Mouse (Mus musculus): Measurements from ENCODE around the gene Gm20715. TPM values are rescaled to one million over a fixed set of nuclear protein-coding genes. Genes with fewer than 3 reads are reported as not detected.
"Not testable (repeated sequence)": the region's sequence is repeated elsewhere in the genome, so short reads cannot be mapped to it uniquely, and the experiment has no call there.

Gm20715 gene
- polyA plus RNA-seq (2014; fragmentation: Nextera tagmentation; extraction: Ambion mirVana): not detected in 2 replicates

DNA sequence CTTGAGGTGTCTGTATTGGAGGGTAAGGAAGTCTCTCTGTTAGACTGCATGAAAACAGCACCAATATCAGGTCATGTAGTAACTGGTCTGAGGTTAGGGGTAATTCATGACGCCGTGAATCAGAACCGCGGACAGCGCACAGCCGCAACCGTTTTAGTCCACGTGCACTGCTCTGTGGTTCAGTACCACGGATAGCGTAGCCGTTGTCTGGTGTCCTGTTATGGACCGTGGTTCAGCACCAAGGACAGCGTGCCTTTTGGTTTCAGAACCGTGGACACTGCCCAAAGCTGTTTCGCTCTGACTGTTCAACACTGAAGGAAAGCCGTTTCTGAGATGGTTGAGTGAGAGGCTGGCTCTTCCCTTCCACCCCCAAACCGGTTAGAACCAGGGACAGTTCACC, at the start of gene Gm20715:
Gene Gm20715 (plus strand): TSS at position 235 of the 400 bp plus-strand sequence.
- Histone ChIP-seq H3K27me3 (ENCODE audit: control insufficient read depth, insufficient read depth, low read length) (no peaks in the 10 kb centered on the region), H3K9me3 (replicated peaks; ENCODE audit: control insufficient read depth, low read length) (no peaks in the 10 kb centered on the region), H3K27ac (replicated peaks; ENCODE audit: low read depth, low read length) (no peak within 1 kb of the TSS), H3K9ac (replicated peaks; ENCODE audit: low read length) (no peak within 1 kb of the TSS), H3K4me1 (ENCODE audit: control insufficient read depth, insufficient read depth, low read length) (no peaks in the 10 kb centered on the region), H3K36me3 (replicated peaks; ENCODE audit: control insufficient read depth, insufficient read depth, low read depth, low read length) (no peaks in the 10 kb centered on the region), H3K4me3 (ENCODE audit: low read depth, low read length) (no peak within 1 kb of the TSS), H3K4me2 (ENCODE audit: low read depth, low read length) (no peak within 1 kb of the TSS)
- 2% methylated on average over 17 of the region's 17 CpGs for WGBS
- ATAC-seq (replicated peaks; ENCODE audit: insufficient number of reproducible peaks, low FRiP score, low TSS enrichment, low read depth) (peak; percentile 83), DNase-seq (ENCODE audit: low spot score) (peak; percentile 99)

DNA sequence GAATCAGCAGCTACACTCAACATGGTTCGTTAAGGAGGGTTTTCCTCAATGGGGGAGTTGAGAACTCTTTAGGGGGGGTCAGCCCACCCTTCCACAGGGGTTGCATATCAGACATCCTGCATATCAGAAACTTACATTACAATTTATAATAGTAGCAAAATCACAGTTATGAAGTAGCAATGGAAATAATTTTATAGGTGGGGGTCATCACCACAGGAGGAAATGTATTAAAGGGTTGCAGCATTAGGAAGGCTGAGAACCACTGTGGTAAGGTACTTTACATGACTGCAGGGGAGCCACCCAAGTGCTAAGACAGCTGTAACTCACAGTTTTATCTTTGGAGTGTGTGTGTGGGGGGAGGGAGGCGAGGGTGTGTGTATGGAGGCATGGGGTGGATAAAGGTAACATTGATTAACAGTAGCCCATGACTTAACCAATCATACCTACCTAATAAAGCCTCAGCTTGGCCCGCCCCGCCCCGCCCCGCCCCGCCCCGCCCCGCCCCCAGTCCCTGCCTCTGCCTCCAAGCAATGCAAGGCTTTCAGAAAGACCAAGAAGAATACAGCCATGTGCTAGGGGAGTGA, 49.5 kb upstream of the Gm20715 start:
- Histone ChIP-seq H3K9ac (replicated peaks; ENCODE audit: low read length) (no peak overlapping the region), H3K36me3 (replicated peaks; ENCODE audit: control insufficient read depth, insufficient read depth, low read depth, low read length) (no peaks in the 10 kb centered on the region), H3K27ac (replicated peaks; ENCODE audit: low read depth, low read length) (no peak overlapping the region), H3K4me1 (ENCODE audit: control insufficient read depth, insufficient read depth, low read length) (no peaks in the 10 kb centered on the region), H3K9me3 (replicated peaks; ENCODE audit: control insufficient read depth, low read length) (no peaks in the 10 kb centered on the region), H3K4me3 (ENCODE audit: low read depth, low read length) (no peak overlapping the region), H3K27me3 (ENCODE audit: control insufficient read depth, insufficient read depth, low read length) (no peaks in the 10 kb centered on the region), H3K4me2 (ENCODE audit: low read depth, low read length) (no peak overlapping the region)
- WGBS: 9% methylated on average over 9 of the region's 9 CpGs
- ATAC-seq (replicated peaks; ENCODE audit: insufficient number of reproducible peaks, low FRiP score, low TSS enrichment, low read depth) (no peak), DNase-seq (ENCODE audit: low spot score) (no peak)

DNA sequence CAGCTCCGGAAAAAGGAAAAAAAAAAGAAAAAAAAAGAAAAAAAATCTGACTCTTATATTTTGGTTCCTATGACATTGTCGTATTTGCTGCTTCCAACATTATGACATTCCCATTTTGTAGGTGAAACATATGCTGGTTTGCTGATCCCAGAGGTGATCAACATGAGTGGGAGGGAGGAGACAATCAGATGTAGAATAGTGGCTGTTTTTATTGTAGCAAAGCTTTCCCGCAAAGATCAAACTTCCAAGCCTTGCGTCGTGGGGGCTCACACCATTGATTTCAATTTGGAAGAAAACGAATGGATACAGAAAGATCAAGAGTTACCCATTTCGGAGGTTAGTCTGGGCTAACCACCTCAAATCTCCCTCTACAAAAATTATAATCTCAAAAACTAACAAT, 48.3 kb upstream of the Gm20715 start:
- Histone ChIP-seq H3K4me1 (ENCODE audit: control insufficient read depth, insufficient read depth, low read length) (no peaks in the 10 kb centered on the region), H3K9me3 (replicated peaks; ENCODE audit: control insufficient read depth, low read length) (no peaks in the 10 kb centered on the region), H3K9ac (replicated peaks; ENCODE audit: low read length) (peak overlapping the region; percentile 35), H3K4me2 (ENCODE audit: low read depth, low read length) (peak overlapping the region; percentile 42), H3K4me3 (ENCODE audit: low read depth, low read length) (peak overlapping the region; percentile 45), H3K36me3 (replicated peaks; ENCODE audit: control insufficient read depth, insufficient read depth, low read depth, low read length) (no peaks in the 10 kb centered on the region), H3K27ac (replicated peaks; ENCODE audit: low read depth, low read length) (0 out of 2 replicates have a peak overlapping the region, but pooled peaks have one; percentile 3), H3K27me3 (ENCODE audit: control insufficient read depth, insufficient read depth, low read length) (no peaks in the 10 kb centered on the region)
- DNase-seq (ENCODE audit: low spot score): no peak
- 29% methylated on average over 7 of the region's 7 CpGs for WGBS
- no peak for ATAC-seq (replicated peaks; ENCODE audit: insufficient number of reproducible peaks, low FRiP score, low TSS enrichment, low read depth)

DNA sequence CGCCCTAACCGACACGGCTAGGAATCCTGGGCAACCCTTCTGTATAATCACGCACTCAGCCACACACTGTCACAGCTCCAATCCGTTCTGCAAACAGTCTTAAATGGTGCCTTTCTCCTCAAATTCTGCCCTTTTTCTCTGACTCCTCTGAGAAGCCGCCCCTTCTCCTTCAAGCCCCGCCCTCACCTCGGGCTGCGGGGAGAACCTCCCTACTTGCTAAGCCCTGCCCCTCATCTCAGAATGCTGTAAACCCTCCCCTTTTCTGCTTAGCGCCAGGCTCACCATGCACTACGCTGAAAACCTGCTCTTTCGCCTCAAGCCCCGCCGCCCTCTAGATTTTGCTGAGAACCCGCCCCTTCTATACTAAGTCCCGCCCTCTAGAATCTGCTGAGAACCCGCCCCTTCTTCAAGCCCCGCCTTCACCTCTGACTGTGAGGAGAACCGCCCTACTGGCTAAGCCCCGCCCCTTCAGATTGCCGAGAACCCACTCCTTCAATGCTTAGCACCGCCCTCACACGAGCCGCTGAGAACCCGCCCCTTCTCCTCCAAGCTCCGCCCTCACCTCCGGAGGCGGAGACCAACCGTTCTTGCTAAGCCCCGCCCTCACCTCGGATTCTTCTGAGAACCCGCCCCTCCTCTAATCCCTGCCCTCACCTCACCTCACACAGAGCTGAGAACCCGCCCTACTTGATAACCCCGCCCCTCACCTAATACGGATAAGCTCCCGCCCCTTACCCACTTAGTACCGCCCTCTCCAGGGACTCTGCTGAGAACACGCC, 47.6 kb upstream of the Gm20715 start:
- Histone ChIP-seq H3K4me3 (ENCODE audit: low read depth, low read length) (peak overlapping the region; percentile 45), H3K9me3 (replicated peaks; ENCODE audit: control insufficient read depth, low read length) (no peaks in the 10 kb centered on the region), H3K4me1 (ENCODE audit: control insufficient read depth, insufficient read depth, low read length) (no peaks in the 10 kb centered on the region), H3K9ac (replicated peaks; ENCODE audit: low read length) (peak overlapping the region; percentile 35), H3K36me3 (replicated peaks; ENCODE audit: control insufficient read depth, insufficient read depth, low read depth, low read length) (no peaks in the 10 kb centered on the region), H3K4me2 (ENCODE audit: low read depth, low read length) (peak overlapping the region; percentile 63), H3K27me3 (ENCODE audit: control insufficient read depth, insufficient read depth, low read length) (no peaks in the 10 kb centered on the region), H3K27ac (replicated peaks; ENCODE audit: low read depth, low read length) (0 out of 2 replicates have a peak overlapping the region, but pooled peaks have one; percentile 47)
- under 1% methylated on average over 36 of the region's 38 CpGs for WGBS
- DNase-seq (ENCODE audit: low spot score): peak; percentile 98
- ATAC-seq (replicated peaks; ENCODE audit: insufficient number of reproducible peaks, low FRiP score, low TSS enrichment, low read depth): peak; percentile 95

DNA sequence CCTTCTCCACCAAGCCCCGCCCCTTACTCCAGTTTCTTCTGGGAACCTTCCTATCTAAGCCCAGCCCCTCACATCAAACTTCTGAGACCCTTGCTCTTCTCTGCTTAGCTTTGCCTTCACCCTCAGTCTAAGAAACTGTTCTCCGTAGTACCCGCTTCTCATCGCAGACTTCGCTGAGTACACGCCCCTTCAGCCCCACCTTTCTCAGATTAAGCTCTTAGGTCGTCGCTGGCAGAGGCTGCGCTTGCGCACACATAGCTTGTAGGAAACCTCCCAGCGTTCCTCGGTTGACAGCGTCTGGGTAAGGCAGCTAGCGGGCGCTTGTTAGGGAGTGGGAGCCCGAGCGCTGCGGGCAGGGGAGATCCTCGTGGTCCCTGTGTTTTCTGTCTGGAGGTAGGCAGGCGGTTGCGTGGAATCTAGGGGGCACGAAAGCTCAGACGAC, 47.0 kb upstream of the Gm20715 start, which contains the start of gene Zfp78:
Gene Zfp78 (plus strand): TSS at position 234 of the 442 bp plus-strand sequence.
- Histone ChIP-seq H3K9me3 (replicated peaks; ENCODE audit: control insufficient read depth, low read length) (no peaks in the 10 kb centered on the region), H3K27ac (replicated peaks; ENCODE audit: low read depth, low read length) (peak within 1 kb of the TSS; percentile 47; the same call in 1 of the 2 replicates), H3K4me3 (ENCODE audit: low read depth, low read length) (peak within 1 kb of the TSS; percentile 45), H3K4me2 (ENCODE audit: low read depth, low read length) (peak within 1 kb of the TSS; percentile 63), H3K36me3 (replicated peaks; ENCODE audit: control insufficient read depth, insufficient read depth, low read depth, low read length) (no peaks in the 10 kb centered on the region), H3K9ac (replicated peaks; ENCODE audit: low read length) (peak within 1 kb of the TSS; percentile 61), H3K27me3 (ENCODE audit: control insufficient read depth, insufficient read depth, low read length) (no peaks in the 10 kb centered on the region), H3K4me1 (ENCODE audit: control insufficient read depth, insufficient read depth, low read length) (no peaks in the 10 kb centered on the region)
- WGBS: under 1% methylated on average over 23 of the region's 23 CpGs
- peak; percentile 94 for DNase-seq (ENCODE audit: low spot score)
- ATAC-seq (replicated peaks; ENCODE audit: insufficient number of reproducible peaks, low FRiP score, low TSS enrichment, low read depth): no peak; the same call in 1 of the 2 replicates

DNA sequence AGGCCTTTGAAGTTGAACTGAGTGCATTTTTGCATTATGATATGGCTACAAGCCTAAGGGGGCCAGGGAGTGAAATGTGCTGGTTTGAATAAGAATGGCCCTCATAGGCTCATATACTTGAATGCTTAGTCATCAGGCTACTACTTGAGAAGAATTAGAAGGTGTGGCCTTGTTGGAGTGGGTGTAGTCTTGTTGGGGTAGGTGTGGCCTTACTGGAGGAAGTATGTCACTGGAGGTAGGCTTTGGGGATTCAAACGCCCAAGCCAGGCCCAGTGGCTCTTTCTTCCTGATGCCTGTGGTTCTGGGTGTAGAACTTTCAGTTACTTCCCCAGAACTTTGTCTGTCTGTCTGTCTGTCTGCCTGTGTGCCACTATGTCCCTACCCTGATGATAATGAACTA, 45.3 kb upstream of the Gm20715 start:
- no peaks in the 10 kb centered on the region for H3K9me3 ChIP-seq (replicated peaks; ENCODE audit: control insufficient read depth, low read length)
- 45% methylated on average over 1 of the region's 1 CpGs for WGBS
- ATAC-seq (replicated peaks; ENCODE audit: insufficient number of reproducible peaks, low FRiP score, low TSS enrichment, low read depth): no peak
- H3K4me3 ChIP-seq (ENCODE audit: low read depth, low read length): no peak overlapping the region
- DNase-seq (ENCODE audit: low spot score): no peak
- no peaks in the 10 kb centered on the region for H3K4me1 ChIP-seq (ENCODE audit: control insufficient read depth, insufficient read depth, low read length)
- no peak overlapping the region for H3K27ac ChIP-seq (replicated peaks; ENCODE audit: low read depth, low read length)
- H3K36me3 ChIP-seq (replicated peaks; ENCODE audit: control insufficient read depth, insufficient read depth, low read depth, low read length): no peaks in the 10 kb centered on the region
- no peak overlapping the region for H3K4me2 ChIP-seq (ENCODE audit: low read depth, low read length)
- H3K27me3 ChIP-seq (ENCODE audit: control insufficient read depth, insufficient read depth, low read length): no peaks in the 10 kb centered on the region
- no peak overlapping the region for H3K9ac ChIP-seq (replicated peaks; ENCODE audit: low read length)

DNA sequence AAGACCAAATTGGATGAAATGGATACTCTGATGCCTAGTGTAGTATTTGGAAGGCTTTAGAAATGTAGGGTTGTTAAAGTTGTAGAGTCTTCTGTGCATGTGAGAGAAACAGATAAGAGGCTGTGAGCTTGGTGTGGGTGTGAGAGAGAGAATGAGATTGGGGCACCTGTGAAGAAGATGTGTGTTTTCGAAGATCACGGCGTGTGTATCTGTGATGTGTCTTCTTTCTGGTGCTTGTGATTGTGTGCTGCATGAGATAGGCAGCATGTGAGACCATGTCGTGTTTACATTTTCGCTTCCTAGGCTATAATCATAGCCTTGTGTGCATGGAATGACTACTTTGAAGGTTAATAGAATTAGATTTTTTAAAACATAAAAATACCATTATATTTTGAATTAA, 42.9 kb upstream of the Gm20715 start:
- no peak for ATAC-seq (replicated peaks; ENCODE audit: insufficient number of reproducible peaks, low FRiP score, low TSS enrichment, low read depth)
- no peaks in the 10 kb centered on the region for H3K27me3 ChIP-seq (ENCODE audit: control insufficient read depth, insufficient read depth, low read length)
- 89% methylated on average over 5 of the region's 5 CpGs for WGBS
- no peak overlapping the region for H3K4me2 ChIP-seq (ENCODE audit: low read depth, low read length)
- H3K9ac ChIP-seq (replicated peaks; ENCODE audit: low read length): no peak overlapping the region
- no peaks in the 10 kb centered on the region for H3K9me3 ChIP-seq (replicated peaks; ENCODE audit: control insufficient read depth, low read length)
- H3K4me1 ChIP-seq (ENCODE audit: control insufficient read depth, insufficient read depth, low read length): no peaks in the 10 kb centered on the region
- H3K27ac ChIP-seq (replicated peaks; ENCODE audit: low read depth, low read length): no peak overlapping the region
- no peak for DNase-seq (ENCODE audit: low spot score)
- no peaks in the 10 kb centered on the region for H3K36me3 ChIP-seq (replicated peaks; ENCODE audit: control insufficient read depth, insufficient read depth, low read depth, low read length)
- no peak overlapping the region for H3K4me3 ChIP-seq (ENCODE audit: low read depth, low read length)

DNA sequence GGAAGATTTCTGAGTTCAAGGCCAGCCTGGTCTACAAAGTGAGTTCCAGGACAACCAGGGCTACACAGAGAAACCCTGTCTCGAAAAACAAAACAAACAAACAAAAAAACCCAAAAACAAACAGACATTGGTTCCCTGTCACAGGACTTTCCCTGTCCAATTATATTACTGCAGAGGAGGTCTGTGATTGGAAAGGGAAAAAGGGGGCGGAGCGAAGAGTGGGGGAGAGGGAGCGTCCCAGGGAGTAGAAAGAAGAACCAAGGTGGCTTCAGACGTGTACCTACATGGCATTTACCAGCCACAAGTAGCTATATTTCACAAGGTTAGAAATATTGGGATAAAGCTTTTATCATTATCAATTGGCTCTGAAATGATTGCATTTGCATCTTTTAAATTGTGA, 41.9 kb upstream of the Gm20715 start:
- H3K4me3 ChIP-seq (ENCODE audit: low read depth, low read length); H3K9me3 ChIP-seq (replicated peaks; ENCODE audit: control insufficient read depth, low read length); ATAC-seq (replicated peaks; ENCODE audit: insufficient number of reproducible peaks, low FRiP score, low TSS enrichment, low read depth); DNase-seq (ENCODE audit: low spot score); H3K4me1 ChIP-seq (ENCODE audit: control insufficient read depth, insufficient read depth, low read length); H3K27me3 ChIP-seq (ENCODE audit: control insufficient read depth, insufficient read depth, low read length); H3K4me2 ChIP-seq (ENCODE audit: low read depth, low read length); H3K27ac ChIP-seq (replicated peaks; ENCODE audit: low read depth, low read length); H3K9ac ChIP-seq (replicated peaks; ENCODE audit: low read length); H3K36me3 ChIP-seq (replicated peaks; ENCODE audit: control insufficient read depth, insufficient read depth, low read depth, low read length): not testable (repeated sequence)
- 79% methylated on average over 5 of the region's 5 CpGs for WGBS
